Mouse (Mus musculus) stomach, embryonic 16.5 days (tissue): ENCODE data around the gene Shisa5. TPM values are rescaled to one million over a fixed set of nuclear protein-coding genes. Genes with fewer than 3 reads are reported as not detected.

Experiments used
- ATAC-seq: fragments of 200-750 bp; cut with Nextera tagmentation; 2 replicates; pipeline ENCODE4 v1.8.0; 2017; ENCODE audit warnings: moderate number of reproducible peaks, moderate TSS enrichment; ENCODE audit not compliant: insufficient read depth, low FRiP score
- H3K27ac ChIP-seq: fragments of 300-500 bp; sonication (generic); 2 replicates; pipeline ENCODE4 v1.5.1; 2014; ENCODE audit warnings: low read length
- H3K27me3 ChIP-seq: fragments of 300-500 bp; sonication (generic); 2 replicates; pipeline ENCODE4 v1.6.1; 2014; ENCODE audit warnings: low read length, control low read depth, mixed read lengths; ENCODE audit not compliant: control insufficient read depth, insufficient read depth
- H3K36me3 ChIP-seq: fragments of 300-500 bp; sonication (generic); 2 replicates; pipeline ENCODE4 v1.6.1; 2014; ENCODE audit warnings: low read length; ENCODE audit not compliant: control insufficient read depth, insufficient read depth
- H3K4me1 ChIP-seq: fragments of 300-500 bp; sonication (generic); 2 replicates; pipeline ENCODE4 v1.6.1; 2014; ENCODE audit warnings: low read length, control low read depth, mixed read lengths; ENCODE audit not compliant: control insufficient read depth, insufficient read depth
- H3K4me2 ChIP-seq: fragments of 300-500 bp; sonication (generic); 2 replicates; pipeline ENCODE4 v1.6.1; 2014; ENCODE audit warnings: low read depth, low read length, mixed read lengths
- H3K4me3 ChIP-seq: fragments of 300-500 bp; sonication (generic); replicated peaks from 2 replicates; pipeline ENCODE4 v1.5.1; 2014; ENCODE audit warnings: mild to moderate bottlenecking, low read length
- H3K9ac ChIP-seq: fragments of 300-500 bp; sonication (generic); 2 replicates; pipeline ENCODE4 v1.6.1; 2014; ENCODE audit warnings: low read length
- H3K9me3 ChIP-seq: fragments of 300-500 bp; sonication (generic); replicated peaks from 2 replicates; pipeline ENCODE4 v1.6.1; 2016; ENCODE audit warnings: low read length, control low read depth; ENCODE audit not compliant: control insufficient read depth
- WGBS: fragments of 180-500 bp; shearing (Covaris S2); extraction: QIAGEN DNeasy Blood & Tissue Kit; methylation state at CpG from one replicate; pipeline ENCODE4 v1.1.7; 2014; 5-methylcytosine and 5-hydroxymethylcytosine counted together
- polyA plus RNA-seq: library from polyadenylated mRNA; unstranded; fragments of >200 nt; fragmentation: Nextera tagmentation; extraction: Ambion mirVana; gene quantifications from 2 replicates; pipeline ENCODE4 v1.2.1, GENCODE M21; 2015

Gene Shisa5
- polyA plus RNA-seq, 1 experiment from 2014 or later, result 132 TPM

GRCm38 (mm10) chr9:109092799-109093198 is 54.4 kb downstream of the Shisa5 start:
- Histone ChIP-seq H3K27ac (peak overlapping the region; percentile 72; the same call in 1 of the 2 replicates), H3K27me3 (no peaks in the 10 kb centered on the region), H3K9me3 (no peaks in the 10 kb centered on the region), H3K4me2 (peak overlapping the region; percentile 2; the same call in 1 of the 2 replicates), H3K36me3 (no peaks in the 10 kb centered on the region; the same call in 1 of the 2 replicates), H3K4me3 (no peak overlapping the region), H3K9ac (no peak overlapping the region), H3K4me1 (peaks cover 41% of the 10 kb centered on the region)
- ATAC-seq, result no peak
- whole genome bisulfite sequencing, result 47% methylated on average over 6 of the region's 6 CpGs

- no peak for ATAC-seq
- Histone ChIP-seq H3K4me3 (peak overlapping the region; percentile 77), H3K4me2 (peak overlapping the region; percentile 79), H3K27me3 (no peaks in the 10 kb centered on the region), H3K4me1 (peaks cover 50% of the 10 kb centered on the region), H3K9me3 (no peaks in the 10 kb centered on the region), H3K36me3 (no peaks in the 10 kb centered on the region; the same call in 1 of the 2 replicates), H3K9ac (peak overlapping the region; percentile 95), H3K27ac (peak overlapping the region; percentile 99)
- WGBS, result 23% methylated on average over 11 of the region's 11 CpGs
Measured at GRCm38 (mm10) chr9:109093786-109094552, 55.6 kb downstream of the Shisa5 start.

DNA sequence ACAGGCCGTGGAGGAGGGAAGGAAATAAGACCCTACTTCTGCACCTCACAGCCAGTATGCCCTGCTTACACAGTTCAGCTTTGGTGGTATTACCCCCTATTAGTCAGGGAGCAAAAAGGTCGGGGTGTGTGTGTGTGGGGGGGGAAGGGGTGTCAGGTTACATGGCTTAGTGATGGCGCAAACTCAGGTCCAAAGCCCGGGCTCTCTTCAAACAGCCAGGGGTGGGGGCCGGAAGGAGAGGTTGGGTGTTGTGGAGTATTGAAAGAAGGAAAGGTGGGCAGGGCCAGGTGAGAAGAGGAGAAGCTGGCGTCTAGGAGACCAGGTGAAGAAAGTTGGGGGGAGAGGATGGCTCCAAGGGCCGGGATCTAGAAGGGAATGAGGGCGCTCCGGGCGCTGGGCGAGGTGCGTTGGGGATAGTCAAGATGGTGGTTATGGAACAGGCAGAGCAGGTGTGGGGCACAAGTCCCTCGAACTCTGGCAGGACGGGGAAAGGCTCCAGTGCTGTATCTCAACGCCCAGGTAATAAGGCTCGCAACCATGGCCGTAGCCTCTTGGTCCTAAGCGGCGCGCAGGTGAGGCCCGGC is 56.3 kb downstream of the Shisa5 start:
- peaks cover 57% of the 10 kb centered on the region for H3K4me1 ChIP-seq
- H3K9me3 ChIP-seq, result no peaks in the 10 kb centered on the region
- H3K4me3 ChIP-seq, result peak overlapping the region; percentile 77
- H3K9ac ChIP-seq, result peak overlapping the region; percentile 95
- peak; percentile 51 for ATAC-seq
- no peaks in the 10 kb centered on the region for H3K36me3 ChIP-seq
- peak overlapping the region; percentile 79 for H3K4me2 ChIP-seq
- WGBS, result 2% methylated on average over 21 of the region's 21 CpGs
- peak overlapping the region; percentile 99 for H3K27ac ChIP-seq
- H3K27me3 ChIP-seq, result no peaks in the 10 kb centered on the region

DNA sequence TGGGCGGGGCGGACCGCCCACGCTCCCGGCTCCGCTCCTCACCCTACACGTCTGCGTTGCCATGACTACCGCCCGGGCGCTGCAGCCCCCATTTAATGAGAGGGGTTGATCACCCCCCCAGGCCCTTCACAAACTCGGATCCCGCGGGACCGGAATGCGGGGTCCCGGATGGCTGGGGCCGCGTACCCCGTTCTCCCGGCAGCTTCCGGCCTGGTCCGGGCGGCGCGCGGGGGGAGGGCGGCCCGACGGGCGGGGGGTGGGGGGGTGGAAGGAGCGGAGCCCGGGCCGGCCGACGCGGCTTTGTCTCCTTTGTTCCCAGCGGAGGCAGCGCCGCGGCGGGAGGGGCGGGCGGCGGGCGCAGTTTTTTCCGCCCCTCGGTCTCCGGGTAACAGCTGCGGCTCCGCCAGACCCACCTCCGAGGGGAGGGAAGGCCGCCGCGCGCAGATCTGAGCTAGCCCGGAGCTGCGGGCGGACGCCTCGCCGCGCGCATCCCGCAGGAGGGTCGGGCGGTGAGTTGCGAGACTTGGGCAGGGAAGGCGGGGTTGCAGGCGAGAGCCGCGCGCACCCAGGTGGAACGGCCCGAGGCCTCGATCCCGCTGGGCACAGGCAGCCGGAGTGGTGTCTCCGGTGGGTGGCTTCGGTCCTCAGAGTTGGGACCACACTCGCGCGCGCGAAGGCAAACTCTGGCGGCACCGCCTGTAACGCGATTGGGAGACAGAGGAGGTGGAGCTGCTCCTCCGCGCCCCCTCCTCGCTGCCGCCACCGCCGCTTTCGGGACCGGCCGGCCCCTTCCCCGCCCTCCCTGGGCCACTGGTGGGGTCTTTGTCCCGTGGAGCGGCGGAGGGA is 57.0 kb downstream of the Shisa5 start, which contains the start of gene Plxnb1:
Gene Plxnb1 (plus strand): TSS at position 253 of the 846 bp plus-strand sequence.
- peak; percentile 48 for ATAC-seq
- H3K27ac ChIP-seq, result peak within 1 kb of the TSS; percentile 99
- H3K27me3 ChIP-seq, result no peaks in the 10 kb centered on the region
- peaks cover 53% of the 10 kb centered on the region for H3K4me1 ChIP-seq
- H3K36me3 ChIP-seq, result no peaks in the 10 kb centered on the region
- H3K9ac ChIP-seq, result peak within 1 kb of the TSS; percentile 95
- peak within 1 kb of the TSS; percentile 77 for H3K4me3 ChIP-seq
- H3K9me3 ChIP-seq, result no peaks in the 10 kb centered on the region
- WGBS, result under 1% methylated on average over 91 of the region's 102 CpGs
- peak within 1 kb of the TSS; percentile 79 for H3K4me2 ChIP-seq

- Histone ChIP-seq H3K4me1 (peaks cover 53% of the 10 kb centered on the region), H3K27me3 (no peaks in the 10 kb centered on the region), H3K9ac (peak overlapping the region; percentile 95), H3K9me3 (no peaks in the 10 kb centered on the region), H3K4me2 (peak overlapping the region; percentile 79), H3K27ac (peak overlapping the region; percentile 99), H3K4me3 (peak overlapping the region; percentile 77), H3K36me3 (no peaks in the 10 kb centered on the region)
- WGBS, result 12% methylated on average over 9 of the region's 9 CpGs
- ATAC-seq, result no peak
Measured at GRCm38 (mm10) chr9:109096251-109096661, 57.9 kb downstream of the Shisa5 start.

GRCm38 (mm10) chr9:109096856-109097255 is 58.5 kb downstream of the Shisa5 start:
- no peak for ATAC-seq
- Histone ChIP-seq H3K9me3 (no peaks in the 10 kb centered on the region), H3K27ac (peak overlapping the region; percentile 99), H3K9ac (peak overlapping the region; percentile 95), H3K4me2 (peak overlapping the region; percentile 79), H3K4me3 (peak overlapping the region; percentile 77), H3K27me3 (no peaks in the 10 kb centered on the region), H3K4me1 (peaks cover 53% of the 10 kb centered on the region), H3K36me3 (no peaks in the 10 kb centered on the region)
- 22% methylated on average over 6 of the region's 6 CpGs for WGBS

DNA sequence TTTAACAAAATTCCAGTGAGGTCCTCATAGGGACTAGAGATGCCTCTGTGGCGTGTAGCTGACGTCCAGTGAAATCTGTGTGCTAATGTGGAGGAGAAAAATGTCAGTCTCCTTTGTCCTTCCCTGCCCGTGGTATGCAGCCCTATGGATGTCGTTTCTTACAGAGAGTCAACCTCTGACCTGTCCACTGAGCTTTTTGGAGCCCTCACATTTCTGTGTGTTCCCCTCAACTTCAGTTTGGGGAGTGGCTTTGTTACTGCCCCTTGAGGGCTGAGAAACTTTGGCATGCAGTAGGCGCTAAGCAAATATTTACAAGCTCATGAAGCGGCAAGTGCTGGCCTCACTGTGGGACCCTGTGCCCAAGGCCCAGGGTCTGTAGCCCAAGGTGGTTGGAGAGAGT is 58.9 kb downstream of the Shisa5 start:
- 28% methylated on average over 6 of the region's 6 CpGs for WGBS

DNA sequence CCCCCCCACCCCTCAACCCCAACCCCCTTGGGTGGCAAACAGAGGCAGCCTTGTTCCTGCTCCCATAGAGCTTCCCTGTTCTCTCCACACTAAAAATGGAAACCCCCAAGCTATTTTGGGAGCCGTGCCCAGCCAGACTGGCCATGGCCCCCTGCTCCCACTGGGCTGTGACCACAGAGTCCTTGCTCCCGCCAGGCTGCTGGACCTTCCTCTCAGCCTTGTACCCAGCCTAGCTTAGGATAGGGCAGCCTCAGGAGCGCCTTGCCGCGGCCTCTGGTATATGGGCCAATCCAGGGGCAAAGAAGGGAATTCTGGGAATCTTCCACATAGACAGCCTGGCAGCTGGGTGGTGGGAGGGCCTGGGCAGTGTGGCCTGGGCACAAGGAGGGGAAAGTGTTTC is 59.5 kb downstream of the Shisa5 start:
- Histone ChIP-seq H3K27ac (peak overlapping the region; percentile 99), H3K4me2 (peak overlapping the region; percentile 79), H3K36me3 (no peaks in the 10 kb centered on the region), H3K9me3 (no peaks in the 10 kb centered on the region), H3K4me3 (peak overlapping the region; percentile 77; the same call in 1 of the 2 replicates), H3K9ac (peak overlapping the region; percentile 95), H3K27me3 (no peaks in the 10 kb centered on the region), H3K4me1 (peaks cover 51% of the 10 kb centered on the region)
- WGBS, result 54% methylated on average over 5 of the region's 5 CpGs
- no peak for ATAC-seq

More for the DNA sequence above, 58.9 kb downstream of the Shisa5 start:
- Histone ChIP-seq H3K4me1 (peaks cover 53% of the 10 kb centered on the region), H3K4me2 (peak overlapping the region; percentile 79), H3K27ac (peak overlapping the region; percentile 99), H3K9ac (peak overlapping the region; percentile 95), H3K36me3 (no peaks in the 10 kb centered on the region), H3K4me3 (peak overlapping the region; percentile 77), H3K27me3 (no peaks in the 10 kb centered on the region), H3K9me3 (no peaks in the 10 kb centered on the region)
- ATAC-seq, result no peak
